Mouse (Mus musculus): ENCODE results near the gene Krt79. TPM values are rescaled to one million over a fixed set of nuclear protein-coding genes. Genes with fewer than 3 reads are reported as not detected.

The Krt79 gene
- polyA plus RNA-seq, 2 experiments, result 0.23 to 0.29 TPM

DNA sequence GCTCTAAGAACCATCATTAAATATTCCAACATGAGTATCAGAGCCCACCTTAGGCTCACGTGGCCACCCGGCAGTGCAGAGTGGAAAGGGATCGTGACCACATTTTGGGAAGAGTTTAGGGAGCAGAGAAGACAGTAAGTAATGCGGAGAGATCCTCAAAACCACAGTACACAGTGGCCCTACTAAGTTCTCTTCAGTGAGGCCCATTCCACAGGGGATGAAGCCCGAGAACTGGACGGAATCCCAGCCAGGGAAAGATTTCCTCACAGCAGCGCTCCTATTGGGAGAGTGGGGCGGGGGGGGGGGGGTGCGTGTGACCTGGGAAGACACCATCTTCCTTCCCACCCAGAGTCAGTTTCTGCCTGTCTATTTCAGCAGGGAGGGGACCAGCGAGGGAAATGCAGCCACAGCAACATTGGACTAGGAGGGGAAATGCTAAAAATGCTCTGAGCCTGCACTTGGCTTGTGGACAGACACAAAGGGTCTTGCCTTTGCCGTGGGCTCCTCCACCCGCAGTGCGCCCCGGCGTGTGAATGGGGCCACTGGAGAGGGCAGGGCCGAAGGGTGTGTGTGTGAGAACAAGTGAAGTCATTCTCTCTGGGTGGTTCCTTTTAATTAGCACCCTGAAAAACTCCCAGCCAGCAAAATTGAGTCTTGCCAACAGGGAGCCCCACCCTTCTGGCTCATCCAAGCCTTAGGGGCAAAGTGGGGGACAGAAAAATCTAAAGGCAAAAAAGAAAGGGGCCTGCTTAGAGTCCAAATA lies 34.1 kb upstream of the Krt79 start:
- Histone ChIP-seq H3K9ac (ENCODE audit: low read depth, low read length, severe bottlenecking) (no peak overlapping the region), H3K4me2 (replicated peaks; ENCODE audit: low read depth, low read length, severe bottlenecking) (no peak overlapping the region), H3K4me3 (replicated peaks; ENCODE audit: low read length) (no peak overlapping the region), H3K27me3 (ENCODE audit: control insufficient read depth, insufficient read depth, low read length) (no peaks in the 10 kb centered on the region), H3K4me1 (ENCODE audit: control insufficient read depth, insufficient read depth, low read length) (peaks cover 37% of the 10 kb centered on the region), H3K27ac (replicated peaks; ENCODE audit: low read depth, low read length) (no peak overlapping the region), H3K9me3 (ENCODE audit: control insufficient read depth, low read length) (no peaks in the 10 kb centered on the region), H3K36me3 (ENCODE audit: control insufficient read depth, insufficient read depth, low read length) (no peaks in the 10 kb centered on the region)
- 51% methylated on average over 16 of the region's 16 CpGs for WGBS
- TF ChIP-seq POLR2A (IDR thresholded peaks at IDR 0.05; ENCODE audit: borderline replicate concordance, extremely low read depth, insufficient read depth, insufficient read length), result no peak
- ATAC-seq (ENCODE audit: low FRiP score, low read depth) (no peak), DNase-seq (ENCODE audit: low spot score) (no peak)

DNA sequence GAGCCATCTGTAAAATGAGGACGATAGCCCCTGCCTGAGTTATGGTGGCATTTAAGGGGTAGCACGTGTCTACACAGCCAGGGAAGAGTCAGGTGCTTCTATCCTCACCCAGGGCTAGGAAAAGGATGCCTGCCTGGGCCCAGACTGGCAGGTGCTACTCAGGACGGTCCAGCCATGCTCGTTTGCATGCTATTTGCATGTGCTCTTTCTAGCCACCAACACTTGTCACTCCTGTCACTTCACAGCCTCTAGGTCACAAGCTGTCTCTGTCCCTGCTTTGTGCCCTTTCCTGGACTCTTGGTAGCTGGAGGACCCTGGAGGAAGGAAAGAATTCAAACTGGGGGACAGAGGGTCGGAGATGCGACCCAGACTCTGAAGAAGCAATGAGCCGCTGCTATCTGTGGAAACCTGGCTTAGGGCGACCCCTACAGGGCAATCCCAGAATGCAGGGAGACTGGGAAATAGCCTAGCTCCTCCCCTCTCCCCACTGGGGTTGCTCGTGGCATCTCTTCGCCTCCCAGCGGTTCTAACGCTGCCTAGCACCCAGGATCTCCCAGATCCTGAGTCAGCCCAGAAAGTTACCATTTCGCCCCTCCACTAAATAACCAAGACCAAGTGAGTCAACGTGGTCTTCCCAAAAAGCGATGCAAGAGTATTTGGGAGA lies 33.4 kb upstream of the Krt79 start:
- no peak overlapping the region for H3K4me2 ChIP-seq (replicated peaks; ENCODE audit: low read depth, low read length, severe bottlenecking)
- H3K4me3 ChIP-seq (replicated peaks; ENCODE audit: low read length), result no peak overlapping the region
- H3K36me3 ChIP-seq (ENCODE audit: control insufficient read depth, insufficient read depth, low read length), result no peaks in the 10 kb centered on the region
- DNase-seq (ENCODE audit: low spot score) (peak; percentile 93), ATAC-seq (ENCODE audit: low FRiP score, low read depth) (peak; percentile 40; the same call in 1 of the 2 replicates)
- no peak overlapping the region for H3K9ac ChIP-seq (ENCODE audit: low read depth, low read length, severe bottlenecking)
- H3K27me3 ChIP-seq (ENCODE audit: control insufficient read depth, insufficient read depth, low read length), result no peaks in the 10 kb centered on the region
- peaks cover 37% of the 10 kb centered on the region for H3K4me1 ChIP-seq (ENCODE audit: control insufficient read depth, insufficient read depth, low read length)
- 12% methylated on average over 15 of the region's 15 CpGs for WGBS
- H3K27ac ChIP-seq (replicated peaks; ENCODE audit: low read depth, low read length), result no peak overlapping the region
- no peaks in the 10 kb centered on the region for H3K9me3 ChIP-seq (ENCODE audit: control insufficient read depth, low read length)
- TF ChIP-seq POLR2A (IDR thresholded peaks at IDR 0.05; ENCODE audit: borderline replicate concordance, extremely low read depth, insufficient read depth, insufficient read length), result no peak

DNA sequence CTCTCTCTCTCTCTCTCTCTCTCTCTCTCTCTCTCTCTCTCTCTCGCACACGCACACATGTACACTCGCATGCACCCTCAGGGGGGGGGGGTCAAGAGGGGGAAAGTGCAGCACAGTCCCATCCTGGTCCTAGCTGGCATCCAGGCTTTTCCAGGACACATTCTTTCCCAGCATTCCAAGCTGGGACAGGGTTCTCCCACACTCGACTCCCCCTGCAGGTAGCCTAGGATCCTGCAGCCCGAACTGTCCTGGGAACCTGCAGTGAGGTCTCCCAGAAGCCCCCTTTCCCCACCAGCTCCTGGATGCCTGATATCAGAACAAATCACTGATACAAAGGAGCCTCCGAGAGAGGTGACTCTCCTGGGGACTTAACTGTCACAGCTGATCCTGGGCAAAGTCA lies 30.4 kb upstream of the Krt79 start:
- no peak overlapping the region for H3K9ac ChIP-seq (ENCODE audit: low read depth, low read length, severe bottlenecking)
- no peak for ATAC-seq (ENCODE audit: low FRiP score, low read depth)
- H3K4me3 ChIP-seq (replicated peaks; ENCODE audit: low read length), result no peak overlapping the region
- DNase-seq (ENCODE audit: low spot score), result peak; percentile 69
- H3K9me3 ChIP-seq (ENCODE audit: control insufficient read depth, low read length), result no peaks in the 10 kb centered on the region
- no peak overlapping the region for H3K4me2 ChIP-seq (replicated peaks; ENCODE audit: low read depth, low read length, severe bottlenecking)
- H3K4me1 ChIP-seq (ENCODE audit: control insufficient read depth, insufficient read depth, low read length), result peaks cover 11% of the 10 kb centered on the region
- H3K36me3 ChIP-seq (ENCODE audit: control insufficient read depth, insufficient read depth, low read length), result no peaks in the 10 kb centered on the region
- no peak for TF ChIP-seq POLR2A (IDR thresholded peaks at IDR 0.05; ENCODE audit: borderline replicate concordance, extremely low read depth, insufficient read depth, insufficient read length)
- WGBS, result 11% methylated on average over 3 of the region's 6 CpGs
- no peak overlapping the region for H3K27ac ChIP-seq (replicated peaks; ENCODE audit: low read depth, low read length)
- no peaks in the 10 kb centered on the region for H3K27me3 ChIP-seq (ENCODE audit: control insufficient read depth, insufficient read depth, low read length)

DNA sequence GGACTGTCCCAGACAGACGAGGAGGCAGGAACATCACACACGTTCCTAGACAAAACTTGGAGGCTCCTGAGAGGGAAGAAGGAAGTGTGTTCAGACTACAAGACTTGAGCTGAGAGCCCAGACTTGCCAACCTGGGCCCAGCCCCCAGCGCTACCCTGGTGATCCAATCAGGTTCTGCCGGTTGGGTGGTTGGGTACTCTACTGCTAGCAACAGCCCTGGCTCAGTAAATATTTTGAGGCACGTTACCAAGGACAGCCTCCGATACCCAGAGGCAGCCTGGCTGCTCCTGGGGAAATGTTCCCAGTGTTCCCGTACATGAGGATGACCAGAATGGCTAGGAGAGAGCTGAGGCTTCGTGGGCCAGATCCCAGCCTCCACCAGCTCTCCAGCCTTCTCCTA lies 26.7 kb upstream of the Krt79 start:
- H3K27me3 ChIP-seq (ENCODE audit: control insufficient read depth, insufficient read depth, low read length), result no peaks in the 10 kb centered on the region
- 71% methylated on average over 8 of the region's 8 CpGs for WGBS
- H3K9ac ChIP-seq (ENCODE audit: low read depth, low read length, severe bottlenecking), result no peak overlapping the region
- H3K4me2 ChIP-seq (replicated peaks; ENCODE audit: low read depth, low read length, severe bottlenecking), result no peak overlapping the region
- no peak overlapping the region for H3K4me3 ChIP-seq (replicated peaks; ENCODE audit: low read length)
- TF ChIP-seq POLR2A (IDR thresholded peaks at IDR 0.05; ENCODE audit: borderline replicate concordance, extremely low read depth, insufficient read depth, insufficient read length), result no peak
- no peaks in the 10 kb centered on the region for H3K4me1 ChIP-seq (ENCODE audit: control insufficient read depth, insufficient read depth, low read length)
- no peak overlapping the region for H3K27ac ChIP-seq (replicated peaks; ENCODE audit: low read depth, low read length)
- no peaks in the 10 kb centered on the region for H3K36me3 ChIP-seq (ENCODE audit: control insufficient read depth, insufficient read depth, low read length)
- no peak for ATAC-seq (ENCODE audit: low FRiP score, low read depth)
- no peaks in the 10 kb centered on the region for H3K9me3 ChIP-seq (ENCODE audit: control insufficient read depth, low read length)
- DNase-seq (ENCODE audit: low spot score), result no peak

DNA sequence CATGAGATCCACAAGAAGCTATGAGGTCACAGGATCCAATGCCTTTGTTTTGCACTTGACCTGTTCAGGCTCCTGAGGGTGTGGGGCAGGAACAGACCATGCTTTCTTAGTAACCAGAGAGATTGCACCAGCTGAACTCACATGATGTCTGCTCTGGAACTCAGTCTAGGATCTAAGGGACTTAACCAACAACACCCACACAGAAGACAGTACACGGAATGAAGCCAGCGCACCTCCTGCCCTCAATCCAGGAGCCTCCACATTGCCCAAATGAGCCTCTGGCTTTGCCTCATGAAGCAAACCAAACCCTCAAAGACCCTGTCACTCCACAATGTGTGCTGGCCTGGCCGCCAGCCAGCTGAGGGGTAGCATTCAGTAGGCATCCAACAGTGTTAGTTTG lies 18.8 kb upstream of the Krt79 start:
- Histone ChIP-seq H3K9ac (ENCODE audit: low read depth, low read length, severe bottlenecking) (no peak overlapping the region), H3K4me3 (replicated peaks; ENCODE audit: low read length) (no peak overlapping the region), H3K4me1 (ENCODE audit: control insufficient read depth, insufficient read depth, low read length) (no peaks in the 10 kb centered on the region), H3K4me2 (replicated peaks; ENCODE audit: low read depth, low read length, severe bottlenecking) (no peak overlapping the region), H3K27ac (replicated peaks; ENCODE audit: low read depth, low read length) (no peak overlapping the region), H3K9me3 (ENCODE audit: control insufficient read depth, low read length) (no peaks in the 10 kb centered on the region), H3K36me3 (ENCODE audit: control insufficient read depth, insufficient read depth, low read length) (no peaks in the 10 kb centered on the region), H3K27me3 (ENCODE audit: control insufficient read depth, insufficient read depth, low read length) (no peaks in the 10 kb centered on the region)
- TF ChIP-seq POLR2A (IDR thresholded peaks at IDR 0.05; ENCODE audit: borderline replicate concordance, extremely low read depth, insufficient read depth, insufficient read length), result no peak
- DNase-seq (ENCODE audit: low spot score), result no peak
- 93% methylated on average over 3 of the region's 3 CpGs for WGBS
- no peak for ATAC-seq (ENCODE audit: low FRiP score, low read depth)

All from limb, embryonic 14.5 days (tissue).